Mouse (Mus musculus) heart, postnatal 36 days (tissue): ENCODE results near the gene Mtx2. TPM values are rescaled to one million over a fixed set of nuclear protein-coding genes. Genes with fewer than 3 reads are reported as not detected.

ENCODE experiments used
- DNase-seq, 2 experiments: peaks; one replicate each; pipeline ENCODE4 v3.0.0; 2021 to 2022
- intact Hi-C: fragments of 180-260 bp; cut with DNase I; formaldehyde crosslinking; loops from one replicate; pipeline ENCODE4 v1.15.1; 2025
- total RNA-seq, 2 experiments: library from RNA; stranded (reverse); gene quantifications; 2 replicates each; pipeline ENCODE4 v1.2.3; 2021

Gene Mtx2
- total RNA-seq, 2 experiments from 2014 or later, result 115 to 121 TPM

DNA sequence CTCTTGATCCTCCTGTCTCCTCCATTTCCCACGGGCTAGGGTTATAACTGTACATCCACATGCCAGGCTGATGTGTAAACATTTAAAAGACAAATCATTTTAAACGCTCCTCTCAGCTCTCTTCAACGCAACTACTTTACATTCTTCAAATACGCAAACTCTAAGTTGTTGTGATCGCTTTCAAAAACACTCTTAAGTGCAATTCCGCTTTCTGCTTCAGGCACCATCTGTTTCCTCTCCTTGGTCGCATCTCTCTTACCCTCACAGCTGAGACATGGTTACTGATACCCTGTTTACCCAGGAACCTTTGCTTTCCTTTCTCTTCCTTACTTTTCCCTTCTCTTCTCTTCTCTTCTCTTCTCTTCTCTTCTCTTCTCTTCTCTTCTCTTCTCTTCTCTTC is 86.4 kb downstream of the Mtx2 start:
- no peak for DNase-seq

DNA sequence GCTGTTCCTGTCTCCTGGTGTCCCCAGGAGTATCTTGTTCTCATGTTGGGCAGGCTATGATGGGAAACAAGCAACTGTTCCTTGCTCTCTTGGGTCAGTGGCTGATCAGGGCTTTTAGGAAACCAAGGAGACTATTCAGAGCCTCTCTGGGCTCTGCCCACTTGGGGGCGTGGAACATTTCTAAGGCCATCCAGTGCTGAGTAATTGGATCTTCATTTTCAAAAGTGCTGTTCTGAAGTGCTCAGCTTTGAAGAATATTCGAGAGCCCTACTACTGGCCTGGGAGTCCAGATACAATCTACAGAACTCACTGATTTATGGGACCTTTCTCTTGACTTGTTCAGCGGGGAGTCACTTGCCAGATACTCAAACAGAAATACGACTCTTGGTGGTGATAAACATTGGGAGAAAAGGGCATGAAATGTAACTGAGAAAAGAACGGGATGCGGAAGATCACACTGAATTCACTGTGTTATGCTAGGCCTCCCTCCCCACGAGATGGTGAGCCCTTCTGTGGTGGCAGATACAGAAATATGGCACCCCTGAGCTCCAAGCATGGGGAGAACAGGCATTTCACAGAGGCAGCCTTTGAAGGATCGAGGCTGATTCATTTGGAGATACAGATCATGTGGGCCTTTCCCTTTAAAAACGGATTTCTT is 92.4 kb downstream of the Mtx2 start:
- DNase-seq, result no peak
- intact Hi-C loops, result no loop called here

More for the DNA sequence above, 86.4 kb downstream of the Mtx2 start:
- intact Hi-C loops, result no loop called here

DNA sequence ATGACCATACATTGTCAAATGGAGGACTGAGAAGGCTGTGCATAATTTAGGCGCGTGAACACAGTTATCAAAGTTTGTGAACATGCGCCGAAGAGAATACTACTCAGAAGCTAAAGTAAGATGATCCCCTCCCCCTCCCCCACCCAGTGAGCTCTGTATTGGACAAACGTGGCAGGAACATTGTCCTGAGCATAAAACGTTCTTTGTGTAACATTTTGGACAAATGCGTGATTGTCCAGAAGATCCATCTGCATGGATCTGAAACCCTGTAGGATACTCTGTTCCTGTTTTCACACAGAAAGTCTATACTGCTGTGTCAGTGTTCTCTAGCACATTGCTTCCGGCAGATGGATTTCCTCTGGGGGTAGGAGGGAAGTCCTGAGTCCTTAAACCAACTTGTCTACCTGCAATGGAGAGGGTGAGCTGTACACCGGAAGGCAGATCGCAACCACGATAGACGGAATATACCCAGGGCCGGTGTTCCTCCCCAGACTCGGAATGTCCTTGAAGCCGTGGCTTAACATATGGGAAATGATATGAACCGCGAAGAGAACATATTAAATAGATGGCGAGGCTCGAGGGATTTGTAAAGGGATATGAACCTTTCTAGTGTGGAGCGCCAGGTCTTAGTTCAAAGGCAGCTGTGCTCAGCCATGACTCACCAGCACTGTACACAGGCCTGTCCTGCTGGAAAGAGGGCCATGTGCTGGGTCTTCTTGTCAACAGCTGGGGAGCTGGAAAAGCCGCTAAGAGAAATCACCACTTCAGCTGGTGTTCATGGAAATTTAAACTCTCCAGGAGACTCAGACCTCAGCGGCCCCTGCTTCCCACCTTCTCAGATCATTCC is 100.6 kb downstream of the Mtx2 start:
- no peak for DNase-seq
- intact Hi-C loops, result no loop called here

Other genes starting within 250 kb of the Mtx2 start
- 10 to 100 TPM; 19.4 to 19.9 TPM for gene Lnpk, start 246.4 kb upstream of the Mtx2 start, total RNA-seq
- not detected for gene Evx2, start 166.2 kb upstream of the Mtx2 start, total RNA-seq
- not detected for gene Hoxd13, start 157.5 kb upstream of the Mtx2 start, total RNA-seq
- gene Hoxd12, start 150.8 kb upstream of the Mtx2 start, total RNA-seq, result not detected
- gene Hoxd11, start 146.2 kb upstream of the Mtx2 start, total RNA-seq, result not detected
- under 1 TPM in 1 of 2 experiments, not detected in 1; 0.22 TPM for gene Hoxd10, start 133.9 kb upstream of the Mtx2 start, total RNA-seq
- under 1 TPM; 0.36 to 0.41 TPM for gene Hoxd9, start 128.1 kb upstream of the Mtx2 start, total RNA-seq
- gene Hoxd8, start 121.2 kb upstream of the Mtx2 start, total RNA-seq, result 1 to 10 TPM; 1.1 to 1.3 TPM
- not detected for gene Hoxd3, start 113.9 kb upstream of the Mtx2 start, total RNA-seq
- gene Hoxd4, start 113.9 kb upstream of the Mtx2 start, total RNA-seq, result under 1 TPM; 0.19 to 0.28 TPM
- not detected for gene Gm28230, start 99.1 kb upstream of the Mtx2 start, total RNA-seq
- not detected for gene Hoxd1, start 62.8 kb upstream of the Mtx2 start, total RNA-seq